Mouse (Mus musculus) cerebellum, adult 2 months (tissue): ENCODE data around the gene Fank1. TPM values are rescaled to one million over a fixed set of nuclear protein-coding genes. Genes with fewer than 3 reads are reported as not detected.

ENCODE experiments used
- DNase-seq, 2 experiments: peaks; one replicate each; pipeline ENCODE4 v3.0.0; 2021
- H3K27ac ChIP-seq: fragments of 200-500 bp; 2 replicates; pipeline ENCODE4 v1.5.1; 2012; ENCODE audit warnings: low read length, control low read depth, inconsistent platforms; ENCODE audit not compliant: insufficient read depth
- H3K27me3 ChIP-seq: fragments of 200-500 bp; 2 replicates; pipeline ENCODE4 v1.6.1; 2012; ENCODE audit warnings: inconsistent platforms, mild to moderate bottlenecking, low read length, moderate library complexity; ENCODE audit not compliant: control insufficient read depth, insufficient read depth
- H3K4me1 ChIP-seq: fragments of 200-500 bp; 2 replicates; pipeline ENCODE4 v1.6.1; 2011; ENCODE audit warnings: low read length; ENCODE audit not compliant: control insufficient read depth, insufficient read depth
- H3K4me3 ChIP-seq: fragments of 200-500 bp; replicated peaks from 2 replicates; pipeline ENCODE3; 2011; ENCODE audit warnings: mild to moderate bottlenecking, low read depth, low read length, control low read depth; ENCODE audit not compliant: insufficient read depth
- CTCF ChIP-seq: fragments of 200-500 bp; IDR thresholded peaks from 2 replicates; pipeline ENCODE4 v1.5.1; 2011; ENCODE audit warnings: low read depth, mild to moderate bottlenecking, control low read depth, low read length, moderate library complexity, borderline replicate concordance; ENCODE audit not compliant: insufficient read depth
- POLR2A ChIP-seq: fragments of 200-500 bp; IDR thresholded peaks from 2 replicates; pipeline ENCODE4 v1.6.1; 2011; ENCODE audit warnings: low read length, control low read depth, borderline replicate concordance; ENCODE audit not compliant: insufficient read depth
- WGBS: fragments of 180-500 bp; shearing (Covaris S2); methylation state at CpG from one replicate; pipeline ENCODE4 v1.1.7; 2018; 5-methylcytosine and 5-hydroxymethylcytosine counted together
- polyA plus RNA-seq: library from polyadenylated mRNA; depleted of rRNA; stranded (reverse); fragments of >200 nt; gene quantifications from 2 replicates; pipeline ENCODE4 v1.2.3, GENCODE M21; 2012

Gene Fank1
- polyA plus RNA-seq, 1 experiment = 1.5 TPM

DNA sequence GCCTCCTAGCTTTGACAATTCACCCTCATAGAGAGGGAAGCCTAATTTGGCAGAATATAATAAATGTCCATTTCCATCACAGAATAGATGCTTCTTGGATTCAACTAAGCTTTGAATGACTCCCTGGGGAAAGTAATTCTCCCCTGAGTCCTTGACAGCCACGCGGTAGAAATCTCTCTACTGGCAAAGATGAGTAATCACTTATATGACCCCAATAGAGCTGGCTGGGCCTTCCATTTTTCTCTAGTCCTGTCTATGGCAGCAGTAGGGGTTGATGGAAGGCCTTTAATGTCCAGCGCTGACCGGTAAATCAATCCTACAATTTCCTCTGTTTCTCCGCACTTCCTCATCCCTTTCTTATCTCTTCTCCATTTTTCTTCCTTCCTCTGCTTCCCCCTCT lies 1.5 kb upstream of the Fank1 start:
- DNase-seq = peak in 1 of 2 experiments; percentile 46
- Histone ChIP-seq H3K27ac (no peak overlapping the region; the same call in 1 of the 2 replicates), H3K27me3 (no peaks in the 10 kb centered on the region), H3K4me1 (peaks cover 3% of the 10 kb centered on the region), H3K4me3 (no peak overlapping the region)
- WGBS = 27% methylated on average over 5 of the region's 5 CpGs
- TF ChIP-seq CTCF (no peak), POLR2A (no peak)

DNA sequence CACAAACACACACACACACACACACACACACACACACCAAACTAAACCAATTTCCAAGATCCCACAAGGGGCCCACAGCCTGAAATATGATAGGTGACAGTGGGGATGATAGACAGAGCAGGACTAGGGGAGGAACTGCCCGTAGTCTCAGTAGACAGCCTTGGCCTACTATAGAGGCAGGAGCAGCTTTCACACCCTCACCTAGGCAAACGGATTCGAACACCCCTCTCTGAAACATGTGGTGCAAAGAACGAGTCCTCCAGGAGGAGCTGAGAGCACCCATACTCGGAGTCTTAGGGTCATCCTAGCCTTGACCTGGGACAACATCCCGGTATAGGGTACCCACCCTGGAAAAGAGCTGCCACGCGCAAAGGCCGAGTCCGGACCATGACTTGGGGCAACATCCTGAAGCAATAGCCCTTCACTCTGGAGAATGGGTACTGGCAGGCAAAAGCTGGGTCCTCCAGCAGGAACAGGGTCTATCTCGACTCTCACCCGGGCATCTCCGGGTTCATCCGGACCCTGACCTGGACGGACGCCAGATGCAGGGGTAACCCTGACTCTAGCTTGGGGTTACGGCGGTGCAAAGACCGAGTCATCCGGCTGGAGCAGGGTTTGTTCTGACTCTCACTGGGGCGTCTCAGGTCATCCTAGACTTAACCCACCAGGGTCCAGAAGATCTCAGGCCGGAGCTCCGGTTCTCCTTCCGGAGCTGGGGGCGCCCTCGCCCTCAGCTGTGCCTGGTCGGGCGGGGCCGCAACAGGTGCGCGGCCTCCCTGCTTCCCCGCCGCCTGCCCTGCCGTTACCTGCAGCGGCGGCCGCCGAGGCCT lies 650 bp upstream of the Fank1 start:
- Histone ChIP-seq H3K27ac (no peak overlapping the region; the same call in 1 of the 2 replicates), H3K27me3 (no peaks in the 10 kb centered on the region), H3K4me1 (peaks cover 3% of the 10 kb centered on the region), H3K4me3 (peak overlapping the region; percentile 71)
- peak in 1 of 2 experiments; percentile 65 for DNase-seq
- no peak for TF ChIP-seq CTCF
- TF ChIP-seq POLR2A = no peak
- under 1% methylated on average over 38 of the region's 38 CpGs for WGBS

DNA sequence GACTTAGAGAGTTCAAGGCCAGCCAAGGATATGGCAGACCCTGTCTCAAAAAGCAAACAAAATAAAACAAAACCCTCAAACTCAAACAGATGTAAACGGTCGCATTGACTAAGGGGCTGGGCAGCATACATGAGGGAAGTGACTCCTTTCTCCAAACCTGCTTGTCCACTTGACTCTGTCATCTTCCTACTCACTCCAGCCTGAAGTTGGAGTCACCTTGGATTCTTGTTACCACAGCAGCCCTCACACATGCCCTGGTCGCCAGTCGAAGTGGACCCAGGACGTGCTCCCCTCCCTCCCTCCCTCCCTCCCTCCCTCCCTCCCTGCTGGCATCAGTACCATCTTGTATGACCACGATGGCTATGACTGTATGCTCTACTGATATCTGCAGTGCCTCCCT lies 4.9 kb downstream of the Fank1 start:
- H3K27me3 ChIP-seq = no peaks in the 10 kb centered on the region
- TF ChIP-seq POLR2A = no peak
- TF ChIP-seq CTCF = no peak
- H3K4me3 ChIP-seq = no peak overlapping the region
- no peak overlapping the region for H3K27ac ChIP-seq
- H3K4me1 ChIP-seq = no peaks in the 10 kb centered on the region
- WGBS = 60% methylated on average over 6 of the region's 6 CpGs
- no peak for DNase-seq

DNA sequence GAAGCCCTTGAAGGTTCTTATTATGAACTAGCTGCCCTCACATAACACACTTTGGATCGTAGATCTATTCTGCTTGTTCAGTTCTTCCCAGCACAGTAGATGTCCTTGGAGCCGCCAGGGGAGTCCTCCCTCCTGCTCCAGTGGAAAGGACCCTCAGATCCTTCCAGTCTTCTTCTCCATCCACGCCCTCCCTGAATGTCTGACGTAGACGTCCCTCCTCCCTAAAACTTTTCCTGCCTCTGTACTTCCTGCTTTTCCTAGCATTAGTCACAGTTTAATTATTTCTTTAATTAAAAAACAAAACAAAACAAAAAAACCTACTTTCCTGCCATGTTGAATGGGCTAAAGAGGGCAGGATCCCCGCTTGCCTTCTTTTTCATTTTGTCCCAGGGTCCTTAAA lies 5.3 kb downstream of the Fank1 start:
- H3K4me3 ChIP-seq = no peak overlapping the region
- no peaks in the 10 kb centered on the region for H3K27me3 ChIP-seq
- H3K4me1 ChIP-seq = no peaks in the 10 kb centered on the region
- no peak for TF ChIP-seq CTCF
- TF ChIP-seq POLR2A = no peak
- H3K27ac ChIP-seq = no peak overlapping the region
- no peak for DNase-seq
- WGBS = 94% methylated on average over 6 of the region's 6 CpGs

DNA sequence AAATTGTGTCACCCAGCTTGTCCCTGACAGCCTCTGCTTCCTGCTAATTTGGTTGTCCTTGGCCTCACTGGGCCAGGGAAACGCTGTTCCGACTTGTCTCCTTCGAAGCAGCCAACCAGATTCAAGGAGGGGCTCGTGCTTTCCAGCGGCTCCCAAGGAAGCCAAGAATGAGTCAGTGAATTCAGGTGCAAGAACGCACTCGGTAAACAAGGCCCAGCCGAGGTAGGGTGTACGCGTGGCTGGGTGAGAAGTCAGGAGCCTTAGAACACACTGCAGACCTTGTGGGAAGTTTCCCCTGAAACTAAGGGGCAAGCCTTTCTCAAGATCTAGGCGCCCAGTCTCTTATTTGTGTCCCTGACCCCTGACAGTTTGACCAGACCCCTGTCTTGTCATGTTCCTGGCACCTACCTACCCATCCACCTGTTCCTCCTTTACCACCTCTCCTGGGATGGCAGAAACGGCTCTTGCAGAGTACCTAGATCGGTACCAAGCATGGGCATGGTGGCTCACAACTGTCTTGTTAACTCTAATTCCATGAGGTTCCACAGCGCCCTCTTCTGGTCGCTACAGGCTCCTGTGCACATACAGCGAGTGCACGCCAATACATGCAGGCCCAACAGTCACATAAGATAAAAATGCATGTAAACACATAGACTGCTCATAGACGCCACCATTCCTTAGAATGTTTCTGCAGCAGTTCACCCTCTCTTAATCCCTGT lies 6.2 kb downstream of the Fank1 start, which contains the start of gene Dhx32:
Gene Dhx32, minus strand, starts transcription at position 10 of the 719 bp plus-strand sequence.
- no peaks in the 10 kb centered on the region for H3K4me1 ChIP-seq
- WGBS = 40% methylated on average over 18 of the region's 18 CpGs
- TF ChIP-seq POLR2A = no peak
- peak; percentile 76 for TF ChIP-seq CTCF

DNA sequence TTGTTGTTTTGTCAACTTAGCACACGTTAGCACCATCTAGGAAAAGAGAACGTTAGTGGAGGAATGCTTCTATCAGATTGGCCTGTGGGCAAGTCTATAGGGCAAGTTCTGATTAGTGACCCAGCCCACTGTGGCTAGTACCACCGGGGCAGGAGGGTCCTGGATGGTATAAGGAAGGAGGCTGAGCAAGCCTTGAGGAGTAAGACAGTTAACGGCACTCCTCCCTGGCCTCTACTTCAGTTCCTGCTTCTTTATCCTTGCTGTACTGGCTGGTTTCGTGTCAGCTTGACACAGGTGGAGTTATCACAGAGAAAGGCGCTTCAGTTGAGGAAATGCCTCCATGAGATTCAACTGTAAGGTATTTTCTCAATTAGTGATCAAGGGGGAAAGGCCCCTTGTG lies 10.9 kb downstream of the Fank1 start:
- TF ChIP-seq POLR2A (no peak), CTCF (no peak)
- Histone ChIP-seq H3K27ac (no peak overlapping the region), H3K4me1 (peaks cover 3% of the 10 kb centered on the region; the same call in 1 of the 2 replicates), H3K4me3 (no peak overlapping the region), H3K27me3 (no peaks in the 10 kb centered on the region)
- WGBS = 91% methylated on average over 6 of the region's 6 CpGs
- DNase-seq = no peak

More for the DNA sequence above, 6.2 kb downstream of the Fank1 start, which contains the start of gene Dhx32:
- peak; percentile 60 to 63 for DNase-seq
- H3K4me3 ChIP-seq = no peak within 1 kb of the TSS
- no peak within 1 kb of the TSS for H3K27ac ChIP-seq
- no peaks in the 10 kb centered on the region for H3K27me3 ChIP-seq

DNA sequence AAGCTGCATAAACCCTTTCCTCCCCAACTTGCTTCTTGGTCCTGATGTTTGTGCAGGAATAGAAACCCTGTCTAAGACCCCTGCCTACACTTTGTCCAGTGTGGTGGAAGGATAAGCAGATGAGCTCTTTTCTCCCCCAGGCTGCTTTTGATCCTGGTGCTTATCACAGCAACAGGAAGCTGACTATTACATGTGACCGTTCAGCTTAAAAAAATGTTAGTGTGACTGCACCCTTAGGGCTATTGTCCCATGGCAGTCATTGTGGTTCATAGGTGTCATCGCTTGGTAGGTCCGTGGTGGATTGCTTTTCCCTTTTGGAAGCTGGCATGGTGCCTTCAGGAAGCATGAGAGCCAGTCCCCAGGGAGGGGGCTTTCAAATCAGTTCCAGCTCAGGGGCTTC lies 11.5 kb downstream of the Fank1 start:
- TF ChIP-seq POLR2A = no peak
- TF ChIP-seq CTCF = no peak
- Histone ChIP-seq H3K27me3 (no peaks in the 10 kb centered on the region), H3K27ac (no peak overlapping the region), H3K4me1 (peaks cover 6% of the 10 kb centered on the region; the same call in 1 of the 2 replicates), H3K4me3 (no peak overlapping the region)
- DNase-seq = no peak
- 71% methylated on average over 3 of the region's 3 CpGs for WGBS
